Mouse (Mus musculus): ENCODE data around the gene Ulk3.

GRCm38 (mm10) chr9:57618854-57619253 lies 29.6 kb downstream of the Ulk3 start:
- TF ChIP-seq POLR2A (IDR thresholded peaks at IDR 0.05; ENCODE audit: insufficient read depth, low read depth, low read length) (no peak), CTCF (IDR thresholded peaks at IDR 0.05) (no peak)
